8 mouse cellular contexts compared by ENCODE assay signal in the genomic region with DNA sequence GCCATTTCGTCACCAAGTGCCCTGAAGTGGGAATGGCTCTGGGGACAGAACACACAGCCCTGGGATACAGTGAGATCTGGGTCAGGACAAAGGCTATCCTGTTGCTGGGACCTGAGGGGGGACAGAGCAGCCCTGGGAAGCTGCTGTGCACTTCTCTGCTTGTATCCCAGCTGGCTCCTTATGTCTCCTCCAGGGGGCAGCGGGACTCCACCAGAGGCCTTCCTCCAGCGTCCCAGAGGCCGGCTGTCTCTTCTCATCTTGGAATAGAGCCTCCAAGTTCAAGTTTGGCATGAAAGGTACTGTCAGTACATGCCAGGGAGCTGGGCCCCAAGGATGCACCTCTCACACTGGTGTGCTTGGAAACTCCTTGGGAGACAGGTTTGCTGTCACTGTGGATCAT.
A peak's percentile ranks its signal among the peaks of the same experiment; 100 is the strongest.
DNase-seq lines count a peak whose midpoint lies in the region; ATAC-seq and TF ChIP-seq lines count a peak whose summit lies in the region.

No protein-coding gene starts in this region.

- H3K9ac ChIP-seq in kidney, embryonic 14.5 days (ENCODE audit: low read depth, low read length): no peak overlapping the region
- no peak overlapping the region for H3K9ac ChIP-seq in kidney, postnatal 0 days (ENCODE audit: low read depth, low read length)
- H3K9ac ChIP-seq in liver, embryonic 11.5 days (ENCODE audit: low read depth, low read length): no peak overlapping the region

- ATAC-seq in kidney, embryonic 14.5 days (ENCODE audit: low FRiP score, low TSS enrichment): no peak
- ATAC-seq in common myeloid progenitor, adult 5-6 weeks (replicated peaks; ENCODE audit: low read depth, poor library complexity, severe bottlenecking): peak; percentile 64
- no peak for ATAC-seq in kidney, postnatal 0 days (replicated peaks; ENCODE audit: low FRiP score, low read depth)
- 0 out of 2 replicates have a peak, but pooled peaks have one; percentile 20 for ATAC-seq in liver, embryonic 11.5 days (replicated peaks; ENCODE audit: low FRiP score)

- intact Hi-C loops in gastrocnemius, postnatal 36 days (cut with DNase I): loop anchor here (1.0 to 10.0 kb wide), 2 partner anchors 160 to 276 kb away; a partner anchor contains a TSS

- no peaks in the 10 kb centered on the region for H3K27me3 ChIP-seq in kidney, embryonic 14.5 days (ENCODE audit: control insufficient read depth, insufficient read depth, low read length)
- no peaks in the 10 kb centered on the region for H3K27me3 ChIP-seq in kidney, postnatal 0 days (ENCODE audit: insufficient read depth, low read length)
- peaks cover 3% of the 10 kb centered on the region for H3K27me3 ChIP-seq in liver, embryonic 11.5 days (replicated peaks; ENCODE audit: control insufficient read depth, insufficient read depth, low read length)

- H3K4me1 ChIP-seq in kidney, embryonic 14.5 days (ENCODE audit: control insufficient read depth, insufficient read depth, low read length): 0 out of 2 replicates have a peak, but pooled peaks cover 5% of the 10 kb centered on the region
- H3K4me1 ChIP-seq in kidney, postnatal 0 days (replicated peaks; ENCODE audit: insufficient read depth, low read length): 0 out of 2 replicates have a peak, but pooled peaks cover 2% of the 10 kb centered on the region
- H3K4me1 ChIP-seq in liver, embryonic 11.5 days (replicated peaks; ENCODE audit: control insufficient read depth, insufficient read depth, low read length): no peaks in the 10 kb centered on the region; the same call in none of the 2 replicates

- no peaks in the 10 kb centered on the region for H3K9me3 ChIP-seq in kidney, embryonic 14.5 days (ENCODE audit: control insufficient read depth, low read length)
- H3K9me3 ChIP-seq in kidney, postnatal 0 days (replicated peaks; ENCODE audit: low read length): no peaks in the 10 kb centered on the region
- H3K9me3 ChIP-seq in liver, embryonic 11.5 days (ENCODE audit: control insufficient read depth, low read length): no peaks in the 10 kb centered on the region

- 9% methylated on average over 4 of the region's 4 CpGs for WGBS in kidney, embryonic 14.5 days
- WGBS in kidney, postnatal 0 days: 12% methylated on average over 4 of the region's 4 CpGs
- WGBS in liver, embryonic 11.5 days: 15% methylated on average over 4 of the region's 4 CpGs

- no peaks in the 10 kb centered on the region for H3K36me3 ChIP-seq in kidney, embryonic 14.5 days (ENCODE audit: control insufficient read depth, insufficient read depth, low read length)
- H3K36me3 ChIP-seq in kidney, postnatal 0 days (ENCODE audit: insufficient read depth, low read length): no peaks in the 10 kb centered on the region
- no peaks in the 10 kb centered on the region for H3K36me3 ChIP-seq in liver, embryonic 11.5 days (ENCODE audit: control insufficient read depth, insufficient read depth, low read length)

- H3K4me2 ChIP-seq in kidney, embryonic 14.5 days (replicated peaks; ENCODE audit: low read depth, low read length): no peak overlapping the region
- no peak overlapping the region for H3K4me2 ChIP-seq in kidney, postnatal 0 days (ENCODE audit: low read length)
- no peak overlapping the region for H3K4me2 ChIP-seq in liver, embryonic 11.5 days

- no peak overlapping the region for H3K4me3 ChIP-seq in kidney, embryonic 14.5 days (ENCODE audit: low read length)
- H3K4me3 ChIP-seq in kidney, postnatal 0 days (replicated peaks; ENCODE audit: low read depth, low read length): no peak overlapping the region
- no peak overlapping the region for H3K4me3 ChIP-seq in liver, embryonic 11.5 days (ENCODE audit: low read depth, low read length)

- H3K27ac ChIP-seq in kidney, embryonic 14.5 days (ENCODE audit: low read depth, low read length): no peak overlapping the region
- no peak overlapping the region for H3K27ac ChIP-seq in kidney, postnatal 0 days
- H3K27ac ChIP-seq in liver, embryonic 11.5 days (ENCODE audit: low read depth, low read length): no peak overlapping the region

- peak; percentile 49 for DNase-seq in kidney, adult 11 months
- peak; percentile 72 to 73 for DNase-seq in gastrocnemius, postnatal 36 days
- DNase-seq in kidney, postnatal 0 days (ENCODE audit: low spot score): peak; percentile 78
- DNase-seq in liver, embryonic 11.5 days (ENCODE audit: low spot score): peak; percentile 65
- DNase-seq in retina, embryonic 14.5 days (ENCODE audit: low spot score): peak; percentile 84
- peak; percentile 43 to 71 for DNase-seq in thymus, postnatal 10 days (ENCODE audit: low spot score in 2 of 2)

- TF ChIP-seq CTCF in kidney, postnatal 0 days (IDR thresholded peaks at IDR 0.05; ENCODE audit: low read depth): peak; percentile 88

Comparison
In these comparisons a context has a peak if more than half of its experiments do, and no peak if none do; other contexts are left out.
1. ATAC-seq: peak in common myeloid progenitor, adult 5-6 weeks (single experiment) and liver, embryonic 11.5 days (single experiment); none in kidney, embryonic 14.5 days (single experiment) and kidney, postnatal 0 days (single experiment).
2. Peak in every context shown above with its lines, with median percentiles within 50 percentile points of each other: DNase-seq.